Mouse (Mus musculus): ENCODE measurements around the gene N4bp1.

GRCm38 (mm10) chr8:86765669-86766068 is 119.4 kb downstream of the N4bp1 start:
- TF ChIP-seq POLR2A (IDR thresholded peaks at IDR 0.05; ENCODE audit: borderline replicate concordance, control insufficient read depth, low read depth, low read length): no peak
- no peak for TF ChIP-seq CTCF (IDR thresholded peaks at IDR 0.05; ENCODE audit: control insufficient read depth, insufficient read depth, low read length)
